Mouse (Mus musculus) adrenal gland, adult 18-20 months (tissue): ENCODE measurements around the gene BC025920. TPM values are rescaled to one million over a fixed set of nuclear protein-coding genes. Genes with fewer than 3 reads are reported as not detected.

Source experiments
- DNase-seq, 2 experiments: peaks; one replicate each; pipeline ENCODE4 v3.0.0; 2021 to 2022; ENCODE audit warnings: low spot score in 2 of 2
- total RNA-seq, 2 experiments: library from RNA; stranded (reverse); gene quantifications; 1 replicate in 1 of 2; 2 replicates in 1 of 2; pipeline ENCODE4 v1.2.3; 2021

The BC025920 gene
- total RNA-seq, 2 experiments from 2014 or later: 1.2 to 1.7 TPM

DNA sequence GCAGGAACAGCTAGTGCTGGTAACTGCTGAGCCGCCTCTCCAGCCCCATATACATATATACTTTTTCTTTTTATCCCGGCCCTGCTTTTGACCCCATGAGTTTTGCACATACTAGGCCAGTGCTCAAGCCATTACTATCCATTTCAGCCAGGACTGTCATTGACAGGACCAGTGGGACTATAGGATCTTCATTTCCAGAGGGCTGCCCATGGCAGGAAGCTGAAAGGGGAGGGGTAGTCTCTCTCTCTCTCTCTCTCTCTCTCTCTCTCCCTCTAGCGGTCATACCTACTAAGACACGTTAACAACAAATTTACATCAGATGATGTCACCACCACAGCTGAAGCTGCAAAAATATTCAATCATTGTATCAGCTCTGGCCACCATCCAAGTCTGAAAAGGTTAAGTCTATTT lies 3.3 kb upstream of the BC025920 start:
- no peak for DNase-seq

DNA sequence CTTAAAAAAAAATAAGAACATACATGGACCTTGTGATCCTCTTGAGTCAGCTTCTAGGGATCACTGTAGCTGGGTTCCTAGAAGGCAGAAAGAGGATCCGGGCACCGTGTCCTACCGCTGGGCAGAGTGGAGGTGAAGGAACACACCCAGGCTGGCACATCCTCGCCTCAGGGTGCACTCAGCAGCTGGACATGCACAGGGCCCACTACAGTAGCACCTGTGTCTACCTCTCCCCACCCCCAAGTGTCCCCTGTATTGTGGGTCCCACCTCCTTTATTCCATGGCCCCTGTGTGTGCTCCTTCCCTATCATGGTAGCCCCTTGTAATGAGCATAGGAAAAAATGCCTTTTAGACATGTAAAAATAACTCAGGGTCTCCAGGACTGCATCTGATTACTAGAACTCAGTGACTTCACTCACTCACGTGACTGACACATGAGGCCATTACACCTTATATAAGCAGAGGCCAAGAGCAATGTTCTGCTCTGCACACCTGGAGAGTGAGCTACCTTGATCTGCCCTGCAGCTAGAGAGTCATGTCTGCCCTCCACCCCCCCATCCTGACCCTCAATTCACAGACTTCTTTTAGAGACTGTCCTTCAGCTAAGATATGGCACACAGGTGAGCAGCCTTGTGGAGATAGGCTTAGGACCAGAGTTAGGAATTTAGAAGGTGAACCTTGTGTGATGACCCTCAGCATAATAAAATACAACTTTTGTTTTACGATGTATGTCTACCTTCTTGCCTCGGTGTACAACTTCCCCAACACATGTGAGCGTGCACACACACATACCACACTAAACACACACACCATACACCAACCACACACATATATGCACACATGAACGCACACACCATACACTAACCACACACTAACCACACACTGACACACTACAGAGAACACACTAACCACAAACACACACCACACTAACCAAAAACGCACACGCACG lies 1.8 kb upstream of the BC025920 start:
- no peak for DNase-seq

DNA sequence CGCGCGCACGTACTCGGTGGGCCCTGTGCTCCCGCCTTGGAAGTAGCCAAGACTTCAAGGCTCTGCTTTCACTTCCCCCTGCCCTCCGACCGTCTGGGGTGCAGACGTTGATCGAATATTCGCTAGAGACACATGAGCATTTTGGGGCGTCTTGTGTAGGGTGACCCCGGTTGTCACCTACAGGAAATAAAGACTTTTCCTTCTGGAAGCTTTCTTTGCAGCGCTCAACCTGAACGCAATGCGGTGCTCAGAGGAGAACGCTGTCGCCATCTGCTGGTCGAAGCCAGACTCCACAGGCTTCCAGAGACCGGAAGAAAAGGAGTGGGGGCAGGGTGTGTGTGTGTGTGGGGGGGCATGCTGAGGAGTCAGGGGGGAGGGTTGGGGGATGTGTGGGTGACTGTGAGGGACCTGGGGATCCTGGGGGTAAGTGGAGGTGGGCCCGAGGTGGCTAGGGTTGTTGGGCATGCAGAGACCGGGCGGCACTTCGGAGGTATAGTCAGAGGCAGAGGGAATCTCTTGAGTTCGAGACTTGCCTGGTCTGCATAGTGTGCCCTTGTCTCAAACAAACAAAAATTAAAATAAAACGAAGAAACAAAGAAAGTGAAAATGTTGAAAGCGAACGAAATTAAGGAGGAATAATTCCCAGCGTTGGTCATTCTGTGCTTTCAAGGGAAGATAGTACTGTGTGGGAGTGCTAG lies 953 bp upstream of the BC025920 start:
- DNase-seq: peak; percentile 81 to 84

DNA sequence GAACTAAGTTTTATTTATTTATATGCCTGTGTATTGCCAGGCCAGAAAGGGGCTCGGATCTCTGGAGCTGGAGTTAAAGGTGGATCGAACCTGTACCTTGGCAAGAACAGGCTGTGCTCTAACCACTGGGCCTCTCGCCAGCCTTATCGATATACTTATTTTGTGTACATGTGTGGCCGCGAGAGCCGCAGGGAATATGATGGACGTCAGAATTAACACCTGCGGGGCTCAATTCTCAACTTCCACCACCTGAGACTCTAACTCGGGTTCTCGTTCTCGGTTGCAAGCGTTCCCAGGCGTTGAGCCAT lies 450 bp upstream of the BC025920 start:
- DNase-seq: no peak

DNA sequence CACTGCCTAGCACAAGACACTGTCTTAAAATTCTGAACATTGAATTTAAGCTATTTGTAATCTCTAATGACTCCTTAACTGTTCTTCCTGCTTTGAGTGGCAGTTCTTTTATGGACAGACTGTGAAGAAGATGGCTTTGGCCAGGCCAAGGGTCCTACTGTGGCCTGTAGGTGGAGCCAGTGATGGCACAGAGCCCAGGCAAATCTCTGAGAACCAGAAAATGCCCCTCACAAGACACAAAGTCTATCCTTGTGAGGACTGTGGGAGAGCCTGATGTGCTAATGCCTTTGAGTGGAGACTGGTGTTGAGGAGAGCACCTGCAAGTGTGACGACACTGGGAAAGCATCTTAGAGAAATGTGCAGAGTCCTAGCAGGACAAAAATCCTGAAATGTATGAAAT lies 2.2 kb downstream of the BC025920 start:
- DNase-seq: no peak

DNA sequence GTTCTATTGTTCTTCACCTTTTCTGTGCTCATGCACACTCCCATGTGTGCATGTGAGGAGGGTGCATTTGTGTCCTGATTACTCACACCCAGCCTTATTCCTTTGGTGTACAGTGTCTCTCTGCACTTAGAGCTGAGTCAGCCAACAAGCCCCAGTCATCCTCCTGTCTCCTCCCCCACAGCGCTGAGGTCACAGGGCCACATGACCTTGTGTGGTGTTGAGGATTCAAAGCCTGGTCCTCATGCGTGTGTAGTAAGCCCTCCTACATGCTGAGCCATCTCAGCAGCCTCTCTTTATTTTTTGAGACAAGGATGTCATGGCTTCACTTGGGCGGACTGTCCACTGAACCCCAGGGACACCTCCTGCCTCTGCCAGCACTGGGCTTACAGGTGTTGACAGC lies 6.7 kb downstream of the BC025920 start:
- no peak for DNase-seq

DNA sequence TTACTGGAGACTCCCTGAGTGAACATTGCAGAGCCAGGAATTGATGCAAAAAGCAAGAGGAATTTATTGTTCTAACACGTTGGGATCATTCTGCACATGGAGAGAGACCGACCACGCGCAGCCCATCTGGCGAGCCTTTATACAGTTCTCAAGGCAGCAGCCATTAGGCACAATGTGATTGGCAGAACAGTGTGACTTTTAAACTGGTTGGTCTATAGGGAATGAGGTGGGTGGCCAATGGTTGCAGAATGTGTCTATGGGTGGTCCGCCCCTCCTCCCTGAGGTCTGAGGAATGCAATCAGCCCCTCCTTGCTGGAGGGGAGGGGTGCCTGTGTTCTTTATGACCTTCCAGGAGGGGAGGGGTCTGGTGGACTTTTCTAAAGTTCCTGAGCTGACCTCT lies 9.4 kb downstream of the BC025920 start:
- DNase-seq: no peak

DNA sequence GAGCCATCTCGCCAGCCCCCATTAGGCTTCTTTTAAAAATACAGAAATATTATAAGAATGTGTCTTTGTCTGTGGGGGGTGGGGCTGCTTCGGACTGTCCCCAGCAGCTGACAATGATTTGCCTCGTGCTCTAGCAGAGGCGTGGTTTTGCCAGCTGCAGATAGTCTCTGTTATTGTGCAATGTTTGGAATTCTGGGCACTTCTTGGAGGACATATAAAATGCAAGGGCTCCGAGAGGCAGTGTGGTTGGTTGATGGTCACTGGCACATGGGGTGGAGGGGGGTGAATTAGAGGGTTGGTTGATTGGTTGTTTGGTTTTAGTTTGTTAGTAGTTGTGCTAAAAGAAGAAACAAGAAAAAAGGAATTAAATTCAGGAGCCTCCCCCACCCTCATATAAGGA lies 13.9 kb downstream of the BC025920 start:
- DNase-seq: no peak

DNA sequence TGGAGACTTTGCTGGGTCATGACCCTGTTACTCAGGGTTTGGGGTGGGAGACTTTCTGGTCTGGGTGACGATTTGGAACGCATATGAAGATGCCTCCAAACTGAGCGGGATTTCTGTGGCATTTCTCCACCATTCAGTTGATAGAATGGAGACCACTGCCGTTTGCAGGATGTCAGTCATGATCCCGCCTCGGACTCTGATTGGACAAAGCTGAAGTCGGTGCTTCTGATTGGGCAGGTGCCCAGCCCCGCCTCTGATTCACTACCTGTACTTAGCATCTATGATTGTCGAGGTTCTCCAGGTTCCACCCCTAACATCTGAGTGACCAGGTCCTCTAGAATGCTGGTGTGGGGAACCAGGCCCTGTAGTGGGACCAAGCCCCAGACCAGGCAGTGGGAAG lies 14.7 kb downstream of the BC025920 start:
- no peak for DNase-seq

DNA sequence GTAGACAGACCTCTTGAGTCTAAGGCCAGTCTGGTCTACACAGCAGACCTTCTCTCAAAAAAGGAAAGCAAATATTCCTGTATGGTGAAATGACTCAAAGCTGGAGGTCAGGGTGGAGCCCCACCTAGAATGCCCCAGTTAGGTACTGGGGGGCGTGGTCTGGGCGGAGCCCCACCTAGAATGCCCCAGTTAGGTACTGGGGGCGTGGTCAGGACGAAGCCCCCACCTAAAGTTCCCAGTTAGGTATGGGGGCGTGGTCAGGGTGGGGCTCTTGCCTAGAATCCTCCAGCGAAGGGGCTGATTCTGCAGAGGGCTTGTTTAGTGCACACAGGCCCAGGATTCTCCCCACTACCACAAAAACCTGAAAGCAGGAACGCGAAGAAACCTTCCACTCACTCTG lies 17.4 kb downstream of the BC025920 start:
- no peak for DNase-seq

DNA sequence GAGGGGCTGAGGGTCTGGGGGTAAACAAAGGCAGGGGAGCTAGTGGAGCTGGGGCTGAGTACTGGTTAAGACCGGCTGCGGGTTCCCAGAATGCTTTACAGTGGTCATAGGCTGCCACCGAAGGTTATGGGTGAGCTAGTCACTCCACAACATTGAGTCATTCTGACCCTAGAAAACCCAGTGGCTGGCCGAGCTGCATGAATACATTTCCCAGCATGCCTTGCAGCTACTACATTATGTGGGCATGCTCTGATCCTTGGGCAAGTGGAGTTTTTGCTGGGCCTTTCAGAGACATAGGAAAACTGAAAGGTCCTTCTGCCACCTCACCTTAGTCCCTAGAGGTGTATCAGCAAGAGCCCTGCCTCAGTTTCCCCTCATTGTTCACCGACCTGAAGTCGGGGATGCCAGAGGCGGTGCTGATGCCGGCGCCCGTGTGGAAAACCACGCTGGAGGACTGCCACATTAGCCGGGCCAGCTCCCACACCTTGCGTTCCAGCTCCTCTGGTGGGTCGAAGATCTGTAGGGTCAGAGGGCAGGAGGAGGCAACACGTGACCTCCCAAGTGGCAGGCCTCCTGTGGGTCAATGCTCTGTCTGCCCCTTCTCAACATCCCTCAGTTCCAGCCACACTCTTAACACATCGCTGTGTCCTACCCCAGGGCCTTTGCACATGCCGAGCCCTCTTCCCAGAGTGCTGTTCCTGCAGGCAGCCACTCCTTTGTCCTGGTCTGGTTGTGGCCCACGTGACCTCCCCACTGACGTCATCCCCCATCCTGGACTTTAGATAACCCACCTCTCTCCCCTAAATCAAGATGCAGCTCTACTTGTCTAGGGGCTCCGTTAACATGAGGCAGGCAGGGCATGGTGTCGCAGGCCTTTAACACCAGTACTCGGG lies 20.3 kb downstream of the BC025920 start:
- DNase-seq: no peak

DNA sequence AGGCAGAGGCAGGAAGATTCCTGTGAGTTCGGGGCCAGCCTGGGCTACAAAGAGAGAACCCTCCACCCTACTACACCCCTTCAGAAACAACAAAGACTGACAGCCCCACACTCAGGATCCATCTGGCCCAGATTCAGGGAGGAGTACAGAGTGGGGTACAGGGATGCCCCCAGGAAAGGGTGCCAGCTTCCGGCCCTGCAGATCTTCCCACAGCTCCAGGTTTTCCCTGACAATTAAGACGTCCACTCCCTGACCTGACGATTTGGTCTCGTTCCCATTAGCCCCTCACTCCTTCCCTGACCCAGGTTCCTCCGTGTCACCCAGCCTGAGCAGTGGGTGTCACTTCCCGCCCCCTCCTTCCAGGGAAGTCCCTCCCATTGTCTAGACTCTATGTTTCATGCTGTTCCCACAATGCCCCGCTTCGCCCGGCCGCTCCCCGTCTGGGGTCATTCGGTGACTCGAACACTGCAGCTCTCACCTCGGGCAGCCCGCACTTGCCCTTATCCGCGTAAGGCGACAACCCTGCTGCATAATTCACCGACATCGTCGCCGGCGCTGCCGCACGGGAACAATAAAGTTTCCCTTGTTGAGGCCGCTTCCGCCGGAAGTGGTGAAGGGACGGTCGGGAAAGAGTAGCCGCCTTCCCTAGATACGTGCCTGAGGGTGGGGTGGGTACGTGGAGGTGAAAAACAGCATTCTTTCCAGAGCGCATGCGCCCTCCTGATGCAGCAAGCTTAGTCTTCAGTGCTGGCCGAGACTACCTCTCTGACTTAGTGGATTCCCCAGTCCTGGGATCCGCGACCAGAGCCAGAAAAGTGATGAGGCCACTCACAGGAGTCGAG lies 21.1 kb downstream of the BC025920 start, which contains the start of gene Sirt6:
Gene Sirt6, minus strand, starts transcription at position 804 of the 842 bp plus-strand sequence.
- peak; percentile 84 to 87 for DNase-seq

DNA sequence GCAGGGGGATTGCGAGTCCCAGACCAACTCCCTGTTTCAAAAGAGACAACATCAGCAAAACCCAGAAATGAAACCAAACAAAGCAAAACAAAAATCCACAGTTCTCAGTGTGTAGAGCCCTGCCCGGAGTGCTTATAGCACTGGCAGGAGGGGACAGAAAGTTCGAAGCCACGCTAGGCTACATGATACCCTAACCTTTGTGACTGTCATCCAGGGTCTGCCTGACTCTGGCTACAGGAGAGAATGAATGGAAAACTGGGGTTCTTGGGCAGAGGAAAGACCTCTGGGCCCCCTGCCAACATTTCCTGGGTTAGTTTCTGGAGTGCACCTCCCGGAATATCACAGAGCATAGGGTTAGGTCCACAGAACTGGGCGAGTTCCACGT lies 21.8 kb downstream of the BC025920 start:
- DNase-seq: peak in 1 of 2 experiments; percentile 26

DNA sequence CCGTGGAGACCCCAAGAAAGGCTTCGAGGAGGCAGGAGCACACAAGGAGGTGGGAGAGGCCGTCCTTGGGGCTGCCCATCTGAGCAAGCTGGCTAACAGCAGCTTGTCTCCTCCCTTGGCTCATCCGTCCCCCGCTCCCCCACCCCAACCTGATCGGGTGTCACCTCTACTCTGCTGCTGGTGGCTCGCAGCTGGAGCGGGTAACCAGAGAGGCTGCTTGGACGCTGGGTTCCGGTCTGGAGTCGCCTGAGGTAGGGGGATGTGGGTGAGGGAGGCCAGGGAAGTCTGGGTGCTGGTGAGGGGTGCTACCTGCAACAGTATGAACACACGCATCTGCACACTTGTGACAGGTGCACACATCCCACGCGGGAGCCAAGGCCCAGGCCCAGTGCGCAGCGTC lies 22.3 kb downstream of the BC025920 start, which contains the start of gene Ankrd24:
Gene Ankrd24, plus strand, starts transcription at position 151 of the 400 bp plus-strand sequence.
- no peak for DNase-seq

DNA sequence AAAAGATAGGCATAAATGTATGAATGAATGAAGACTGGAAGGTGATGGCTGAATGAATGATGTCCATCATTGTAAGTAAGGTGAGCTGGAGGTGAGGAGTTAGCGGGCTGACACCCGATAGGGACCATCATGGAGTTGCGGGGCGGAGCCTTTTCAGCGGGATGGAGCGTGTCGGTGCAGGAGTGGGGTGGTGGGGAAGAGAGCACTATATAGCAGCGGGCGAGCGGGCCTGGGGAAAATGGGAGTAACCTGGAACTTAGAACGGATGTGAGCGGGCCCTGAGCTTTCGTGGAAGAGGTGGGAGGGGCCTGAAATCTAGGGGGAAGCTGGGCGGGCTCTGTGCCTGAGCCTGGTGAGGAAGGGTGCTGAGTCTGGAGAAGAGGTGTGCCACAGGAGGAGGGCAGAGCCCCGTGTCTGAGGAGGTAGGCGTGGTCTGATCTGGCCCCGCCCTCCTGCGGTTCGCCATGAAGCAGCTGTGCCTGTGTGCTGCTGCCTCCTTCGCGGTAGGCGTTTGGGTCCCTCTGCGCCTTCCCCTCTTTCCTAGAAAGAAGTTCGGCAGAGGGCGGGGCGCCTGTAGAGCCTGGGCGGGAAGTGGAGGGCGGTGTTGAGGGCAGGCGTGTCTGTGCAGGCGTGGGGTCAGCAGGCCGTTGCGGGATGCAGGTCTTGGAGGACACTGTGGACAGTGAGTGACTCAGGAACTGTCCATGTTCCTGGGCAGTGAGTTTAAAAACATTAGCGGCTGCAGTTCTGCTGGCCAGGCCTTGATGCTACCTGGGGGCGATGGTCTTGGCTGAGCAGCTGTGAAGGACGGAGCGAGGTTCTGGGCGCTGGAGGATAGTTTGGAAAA lies 27.4 kb downstream of the BC025920 start:
- DNase-seq: peak; percentile 74 to 81

DNA sequence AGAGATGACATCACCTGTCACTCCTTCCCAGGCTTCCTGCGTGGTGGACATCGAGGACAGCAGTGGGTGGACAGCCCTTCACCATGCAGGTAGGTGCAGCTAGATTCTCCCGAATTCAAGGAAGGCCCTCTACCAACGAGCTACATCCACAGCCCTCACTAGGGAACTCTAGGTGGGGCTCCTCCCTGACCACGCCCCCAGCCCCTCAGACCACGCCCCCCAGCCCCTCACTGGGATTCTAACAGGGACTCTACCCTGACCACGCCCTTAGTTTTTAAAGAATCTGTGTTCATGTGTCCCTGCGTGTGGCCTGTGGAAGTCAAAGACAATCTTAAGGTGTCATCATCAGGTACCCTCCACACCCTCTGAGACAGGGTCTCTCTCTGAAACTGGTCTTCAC lies 30.3 kb downstream of the BC025920 start:
- DNase-seq: no peak

DNA sequence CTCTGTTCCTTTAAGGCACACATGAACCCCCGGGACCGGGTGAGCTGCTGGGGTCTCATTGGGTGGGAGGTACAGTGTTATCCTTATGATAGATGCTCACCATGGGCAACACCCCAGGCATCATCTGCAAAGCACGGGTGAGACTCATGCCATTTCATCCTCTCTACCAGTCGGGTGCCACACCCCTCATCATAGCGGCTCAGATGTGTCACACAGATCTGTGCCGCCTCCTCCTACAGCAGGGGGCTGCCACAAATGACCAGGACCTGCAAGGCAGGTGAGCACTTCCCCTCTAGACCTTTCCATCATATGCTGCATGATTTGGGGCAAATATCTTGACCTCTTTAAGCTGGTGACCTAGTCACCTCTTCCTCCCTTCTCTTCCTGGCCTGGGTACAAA lies 32.0 kb downstream of the BC025920 start:
- DNase-seq: no peak

DNA sequence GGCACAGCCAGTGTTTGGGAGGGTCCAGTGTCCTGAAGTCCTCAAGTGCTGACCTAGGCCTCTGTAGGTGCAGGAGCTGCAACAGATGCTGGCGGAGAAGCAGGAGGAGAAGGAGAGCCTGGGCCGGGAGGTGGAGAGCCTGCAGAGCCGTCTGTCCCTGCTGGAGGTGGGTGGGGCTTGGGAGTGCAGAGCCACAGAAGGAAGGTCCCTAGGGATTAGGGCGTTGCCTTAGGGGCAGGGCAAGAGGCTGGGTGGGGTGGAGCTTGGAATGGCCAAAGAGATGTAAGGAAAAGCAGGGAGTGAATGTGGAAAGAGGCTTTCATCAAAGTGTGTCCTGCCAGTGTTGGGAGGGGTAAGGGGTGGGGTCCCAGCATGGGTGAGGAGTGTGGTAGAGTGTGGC lies 34.8 kb downstream of the BC025920 start:
- peak in 1 of 2 experiments; percentile 16 for DNase-seq

DNA sequence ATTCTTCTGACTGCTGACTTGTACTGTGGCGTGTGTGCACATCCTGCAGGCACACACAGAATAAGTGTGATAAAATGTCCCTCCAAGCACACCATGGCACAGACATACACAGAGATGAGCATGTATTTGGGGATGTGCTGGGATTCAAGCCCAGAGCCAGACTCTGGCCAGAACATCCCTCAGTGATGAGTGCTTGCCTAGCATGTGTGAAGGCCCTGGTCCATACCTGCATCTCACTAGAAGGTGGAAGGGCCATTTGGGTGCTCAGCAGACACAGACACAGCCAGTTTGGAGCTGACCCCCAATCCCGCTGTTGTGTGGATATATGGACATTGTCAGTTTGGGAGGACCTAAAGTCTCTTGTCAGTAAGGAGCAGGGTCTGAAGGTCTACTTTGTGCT lies 35.5 kb downstream of the BC025920 start:
- DNase-seq: no peak
